Mouse (Mus musculus): ENCODE results near the gene Smurf1.

DNA sequence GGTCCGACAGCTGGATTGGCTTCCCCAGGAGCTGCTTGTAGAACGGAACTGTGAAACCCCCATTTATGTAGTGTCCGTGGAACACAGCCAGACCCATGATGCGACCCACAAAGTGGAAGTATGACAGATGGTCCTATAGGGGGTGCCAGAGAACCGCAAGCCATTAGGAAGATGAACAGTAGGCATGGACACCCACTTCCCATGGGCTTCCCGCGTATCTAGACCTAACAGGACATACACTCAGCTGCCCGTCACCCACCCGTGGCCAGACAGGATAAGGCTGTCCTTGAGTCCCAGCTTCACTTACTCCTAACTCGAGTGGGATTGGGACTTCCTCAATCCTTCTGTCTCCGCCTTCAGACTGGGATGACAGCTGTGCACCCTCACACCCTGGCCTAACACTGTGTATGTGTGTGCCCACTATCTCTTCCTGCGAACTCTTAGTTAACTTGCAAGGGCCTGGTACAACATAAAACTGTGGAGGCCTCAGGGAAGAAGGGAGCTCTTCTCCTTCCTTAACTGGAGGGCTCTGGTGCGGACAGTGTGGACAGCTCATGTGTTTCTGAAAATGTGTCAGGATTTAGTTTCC is 80.9 kb downstream of the Smurf1 start:
- TF ChIP-seq CTCF (IDR thresholded peaks at IDR 0.05; ENCODE audit: low read depth), result peak; percentile 45
- no peak for TF ChIP-seq EP300 (IDR thresholded peaks at IDR 0.05; ENCODE audit: low read depth)

Data from liver, embryonic 14.5 days (tissue).